Mouse (Mus musculus) MEL (cell line): ENCODE results near the gene Zfand3. TPM values are rescaled to one million over a fixed set of nuclear protein-coding genes. Genes with fewer than 3 reads are reported as not detected.

Experiments
- DNase-seq: peaks from one replicate; pipeline ENCODE4 v3.0.0; 2011; ENCODE audit warnings: low read depth, low spot score
- H3K27ac ChIP-seq: 2 replicates; pipeline ENCODE4 v1.5.1; 2012; ENCODE audit warnings: low read depth, mild to moderate bottlenecking, control low read depth, low read length, moderate library complexity; ENCODE audit not compliant: control insufficient read depth
- H3K27me3 ChIP-seq, 2 experiments: fragments of 150-350 bp in 1 of 2; sonication (generic) in 1 of 2; 2 replicates each; pipeline ENCODE4 v1.6.1; 2012; ENCODE audit warnings: low read length in 2 of 2, mild to moderate bottlenecking in 2 of 2, improper control_type of control experiment in 1 of 2, moderate library complexity in 1 of 2; ENCODE audit not compliant: insufficient read depth in 2 of 2, control insufficient read depth in 1 of 2
- H3K36me3 ChIP-seq, 2 experiments: 2 replicates each; pipeline ENCODE4 v1.6.1; 2012 to 2014; ENCODE audit warnings: low read length in 2 of 2, improper control_type of control experiment in 1 of 2, inconsistent platforms in 1 of 2, mild to moderate bottlenecking in 1 of 2; ENCODE audit not compliant: insufficient read depth in 2 of 2, control insufficient read depth in 1 of 2
- H3K4me1 ChIP-seq, 2 experiments: fragments of 150-350 bp in 1 of 2; sonication (generic) in 1 of 2; 2 replicates each; pipeline ENCODE4 v1.6.1; 2012; ENCODE audit warnings: low read length in 2 of 2, improper control_type of control experiment in 1 of 2, mild to moderate bottlenecking in 1 of 2; ENCODE audit not compliant: insufficient read depth in 2 of 2, control insufficient read depth in 1 of 2
- H3K4me3 ChIP-seq, 2 experiments: fragments of 150-350 bp in 1 of 2; sonication (generic) in 1 of 2; 2 replicates each; pipeline ENCODE4 v1.5.1; 2012; ENCODE audit warnings: low read depth in 2 of 2, low read length in 2 of 2, mild to moderate bottlenecking in 2 of 2, moderate library complexity in 2 of 2, control low read depth in 1 of 2, improper control_type of control experiment in 1 of 2; ENCODE audit not compliant: control insufficient read depth in 1 of 2, insufficient read depth in 1 of 2
- H3K79me2 ChIP-seq: 2 replicates; pipeline ENCODE4 v1.6.1; 2012; ENCODE audit warnings: mild to moderate bottlenecking, low read length, moderate library complexity; ENCODE audit not compliant: control insufficient read depth, poor library complexity, insufficient read depth
- H3K9ac ChIP-seq: 2 replicates; pipeline ENCODE4 v1.6.1; 2012; ENCODE audit warnings: low read depth, mild to moderate bottlenecking, control low read depth, low read length, moderate library complexity; ENCODE audit not compliant: control insufficient read depth, poor library complexity, severe bottlenecking
- H3K9me3 ChIP-seq: fragments of 150-350 bp; sonication (generic); replicated peaks from 2 replicates; pipeline ENCODE4 v1.6.1; 2012; ENCODE audit warnings: mild to moderate bottlenecking, low read length, improper control_type of control experiment, moderate library complexity; ENCODE audit not compliant: insufficient read depth
- CHD1 ChIP-seq: IDR thresholded peaks from 2 replicates; pipeline ENCODE4 v1.6.1; 2012; ENCODE audit warnings: low read depth, mild to moderate bottlenecking, inconsistent platforms, low read length, improper control_type of control experiment
- CTCF ChIP-seq, 3 experiments: IDR thresholded peaks in 2 of 3; conservative IDR thresholded peaks in 1 of 3; 2 replicates each; pipeline ENCODE4 v1.5.1; 2011 to 2012; ENCODE audit warnings: low read length in 3 of 3, low read depth in 2 of 3, mild to moderate bottlenecking in 2 of 3, improper control_type of control experiment in 1 of 3, inconsistent platforms in 1 of 3, mixed read lengths in 1 of 3, moderate library complexity in 1 of 3; ENCODE audit not compliant: control insufficient read depth in 1 of 3, insufficient read depth in 1 of 3, poor library complexity in 1 of 3, severe bottlenecking in 1 of 3
- E2F4 ChIP-seq: IDR thresholded peaks from 2 replicates; pipeline ENCODE4 v1.6.1; 2011; ENCODE audit warnings: low read depth, low read length, improper control_type of control experiment, borderline replicate concordance
- ELF1 ChIP-seq: IDR thresholded peaks from 2 replicates; pipeline ENCODE4 v1.6.1; 2014; ENCODE audit warnings: low read depth, mild to moderate bottlenecking, inconsistent platforms, low read length, improper control_type of control experiment, moderate library complexity
- EP300 ChIP-seq, 2 experiments: IDR thresholded peaks; 2 replicates each; pipeline ENCODE4 v1.6.1; 2011; ENCODE audit warnings: improper control_type of control experiment in 2 of 2, low read length in 2 of 2, low read depth in 1 of 2, mild to moderate bottlenecking in 1 of 2
- ETS1 ChIP-seq: IDR thresholded peaks from 2 replicates; pipeline ENCODE4 v1.6.1; 2012; ENCODE audit warnings: low read depth, mild to moderate bottlenecking, inconsistent platforms, low read length, improper control_type of control experiment, moderate library complexity
- HCFC1 ChIP-seq: IDR thresholded peaks from 2 replicates; pipeline ENCODE4 v1.6.1; 2012; ENCODE audit warnings: low read depth, mild to moderate bottlenecking, inconsistent platforms, low read length, improper control_type of control experiment, moderate library complexity
- JUND ChIP-seq: IDR thresholded peaks from 2 replicates; pipeline ENCODE4 v1.6.1; 2011; ENCODE audit warnings: low read depth, mild to moderate bottlenecking, improper control_type of control experiment, low read length
- KAT2A ChIP-seq: conservative IDR thresholded peaks from 2 replicates; pipeline ENCODE4 v1.6.1; 2012; ENCODE audit warnings: low read depth, low read length, improper control_type of control experiment, inconsistent platforms
- MAX ChIP-seq: IDR thresholded peaks from 2 replicates; pipeline ENCODE4 v1.6.1; 2011; ENCODE audit warnings: low read length, improper control_type of control experiment
- MXI1 ChIP-seq: IDR thresholded peaks from 2 replicates; pipeline ENCODE4 v1.6.1; 2011; ENCODE audit warnings: mild to moderate bottlenecking, low read depth, low read length, improper control_type of control experiment
- MYC ChIP-seq: IDR thresholded peaks from 2 replicates; pipeline ENCODE4 v1.6.1; 2011; ENCODE audit warnings: low read depth, mild to moderate bottlenecking, low read length, improper control_type of control experiment, moderate library complexity
- NRF1 ChIP-seq: IDR thresholded peaks from 2 replicates; pipeline ENCODE4 v1.6.1; 2014; ENCODE audit warnings: low read depth, mild to moderate bottlenecking, inconsistent platforms, low read length, improper control_type of control experiment, moderate library complexity; ENCODE audit not compliant: poor library complexity, insufficient read depth, severe bottlenecking
- POLR2A ChIP-seq, 2 experiments: IDR thresholded peaks; 2 replicates each; pipeline ENCODE4 v1.6.1; 2011 to 2012; ENCODE audit warnings: low read length in 2 of 2, mild to moderate bottlenecking in 2 of 2, control low read depth in 1 of 2, improper control_type of control experiment in 1 of 2, low read depth in 1 of 2, moderate library complexity in 1 of 2; ENCODE audit not compliant: control insufficient read depth in 1 of 2, insufficient read depth in 1 of 2, poor library complexity in 1 of 2
- POLR2AphosphoS5 ChIP-seq: IDR thresholded peaks from 2 replicates; pipeline ENCODE4 v1.6.1; 2012; ENCODE audit warnings: low read depth, borderline replicate concordance, mild to moderate bottlenecking, inconsistent platforms, low read length, moderate library complexity, mixed read lengths
- RAD21 ChIP-seq: IDR thresholded peaks from 2 replicates; pipeline ENCODE4 v1.6.1; 2011; ENCODE audit warnings: mild to moderate bottlenecking, low read depth, low read length, improper control_type of control experiment
- SMC3 ChIP-seq: IDR thresholded peaks from 2 replicates; pipeline ENCODE4 v1.6.1; 2011; ENCODE audit warnings: low read depth, low read length, improper control_type of control experiment
- TAL1 ChIP-seq: IDR thresholded peaks from 2 replicates; pipeline ENCODE4 v1.6.1; 2012; ENCODE audit warnings: mild to moderate bottlenecking, inconsistent platforms, low read length, moderate library complexity, mixed read lengths
- TBP ChIP-seq: IDR thresholded peaks from 2 replicates; pipeline ENCODE4 v1.8.0; 2011; ENCODE audit warnings: low read depth, low read length, improper control_type of control experiment
- UBTF ChIP-seq: IDR thresholded peaks from 2 replicates; pipeline ENCODE4 v1.6.1; 2012; ENCODE audit warnings: low read depth, mild to moderate bottlenecking, inconsistent platforms, low read length, improper control_type of control experiment, moderate library complexity, borderline replicate concordance; ENCODE audit not compliant: insufficient read depth
- USF1 ChIP-seq: IDR thresholded peaks from 2 replicates; pipeline ENCODE4 v1.6.1; 2014; ENCODE audit warnings: low read depth, mild to moderate bottlenecking, inconsistent platforms, low read length, improper control_type of control experiment, moderate library complexity
- ZNF384 ChIP-seq: IDR thresholded peaks from 2 replicates; pipeline ENCODE4 v1.6.1; 2012; ENCODE audit warnings: low read depth, mild to moderate bottlenecking, inconsistent platforms, low read length, improper control_type of control experiment
- polyA plus RNA-seq, 2 experiments: library from polyadenylated mRNA; stranded (reverse) in 1 of 2; unstranded in 1 of 2; fragments of >175 nt in 1 of 2; fragments of >200 nt in 1 of 2; gene quantifications; 2 replicates each; pipeline versions ENCODE4 v1.2.1 to v1.2.4; 2012; ENCODE audit warnings: low replicate concordance in 2 of 2, low read depth in 1 of 2; ENCODE audit not compliant: insufficient read length in 2 of 2, insufficient read depth in 1 of 2, missing spikeins in 1 of 2
- total RNA-seq: library from RNA; depleted of rRNA; stranded (reverse); fragments of 300-350 nt; gene quantifications from 2 replicates; pipeline ENCODE4 v1.2.3, GENCODE M21; 2012

The Zfand3 gene
- total and polyA plus RNA-seq, 3 experiments = 28.3 to 48.8 TPM; not detected in 1

- no peak for DNase-seq
- Histone ChIP-seq H3K79me2 (no peaks in the 10 kb centered on the region), H3K4me3 (no peak overlapping the region), H3K27ac (no peak overlapping the region), H3K9ac (no peak overlapping the region), H3K9me3 (no peaks in the 10 kb centered on the region), H3K4me1 (no peaks in the 10 kb centered on the region)
- TF ChIP-seq POLR2AphosphoS5 (no peak), SMC3 (no peak), POLR2A (IDR thresholded peaks at IDR 0.05; ENCODE audit: control insufficient read depth in 1 of 2, insufficient read depth in 1 of 2, low read depth in 1 of 2, low read length in 2 of 2, poor library complexity in 1 of 2) (no peak), MYC (no peak), ETS1 (no peak), ZNF384 (no peak), MXI1 (no peak), KAT2A (no peak), CHD1 (no peak)
- TF ChIP-seq, all 39 proteins: peak for 0
- no peaks in the 10 kb centered on the region; a peak in 1 of 4 replicates for H3K36me3 ChIP-seq
- no peaks in the 10 kb centered on the region for H3K27me3 ChIP-seq
Observed at GRCm38 (mm10) chr17:30221677-30222076, 217.1 kb downstream of the Zfand3 start.

GRCm38 (mm10) chr17:30222361-30222760, 217.8 kb downstream of the Zfand3 start:
- Histone ChIP-seq H3K4me3 (no peak overlapping the region), H3K36me3 (no peaks in the 10 kb centered on the region; a peak in 1 of 4 replicates), H3K79me2 (no peaks in the 10 kb centered on the region), H3K27me3 (no peaks in the 10 kb centered on the region), H3K4me1 (no peaks in the 10 kb centered on the region), H3K9me3 (no peaks in the 10 kb centered on the region), H3K9ac (no peak overlapping the region), H3K27ac (no peak overlapping the region)
- TF ChIP-seq USF1 (no peak), MAX (no peak), CHD1 (no peak)
- DNase-seq = no peak

GRCm38 (mm10) chr17:30222837-30223236, 218.3 kb downstream of the Zfand3 start:
- TF ChIP-seq RAD21 (no peak), KAT2A (no peak), JUND (no peak), TAL1 (no peak), ETS1 (no peak), CTCF (IDR thresholded peaks at IDR 0.05 in 2 of 3, conservative IDR thresholded peaks at IDR 0.05 in 1 of 3; ENCODE audit: control insufficient read depth in 1 of 3, insufficient read depth in 1 of 3, low read depth in 2 of 3, low read length in 3 of 3, poor library complexity in 1 of 3, severe bottlenecking in 1 of 3) (no peak), EP300 (IDR thresholded peaks at IDR 0.05; ENCODE audit: low read depth in 1 of 2, low read length in 2 of 2) (no peak), NRF1 (no peak), HCFC1 (no peak), USF1 (no peak), E2F4 (no peak), MYC (no peak), POLR2AphosphoS5 (no peak), TBP (no peak), UBTF (no peak), CHD1 (no peak), ELF1 (no peak)
- no peaks in the 10 kb centered on the region for H3K79me2 ChIP-seq
- H3K4me3 ChIP-seq = no peak overlapping the region
- H3K9me3 ChIP-seq = no peaks in the 10 kb centered on the region
- H3K27ac ChIP-seq = no peak overlapping the region
- no peaks in the 10 kb centered on the region for H3K27me3 ChIP-seq
- no peaks in the 10 kb centered on the region; a peak in 1 of 4 replicates for H3K36me3 ChIP-seq
- H3K9ac ChIP-seq = no peak overlapping the region
- H3K4me1 ChIP-seq = no peaks in the 10 kb centered on the region
- no peak for DNase-seq
